Mouse (Mus musculus): ENCODE data around the gene 9030025P20Rik. TPM values are rescaled to one million over a fixed set of nuclear protein-coding genes. Genes with fewer than 3 reads are reported as not detected.
A peak's percentile ranks its signal among the peaks of the same experiment; 100 is the strongest.
"Not testable (repeated sequence)": the region's sequence is repeated elsewhere in the genome, so short reads cannot be mapped to it uniquely, and the experiment has no call there.

The 9030025P20Rik gene
- polyA plus RNA-seq, 1 experiment = 13.8 TPM

GRCm38 (mm10) chr17:14994140-14994539, 15.9 kb downstream of the 9030025P20Rik start:
- not testable (repeated sequence) for H3K4me1 ChIP-seq (ENCODE audit: control insufficient read depth, insufficient read depth, low read length); DNase-seq; H3K4me3 ChIP-seq (replicated peaks; ENCODE audit: extremely low read depth, low read depth, low read length)
- no CpG with 5 or more reads among the region's 5 CpGs for WGBS

- DNase-seq; H3K4me1 ChIP-seq (ENCODE audit: control insufficient read depth, insufficient read depth, low read length); H3K4me3 ChIP-seq (replicated peaks; ENCODE audit: extremely low read depth, low read depth, low read length): not testable (repeated sequence)
- no CpG with 5 or more reads among the region's 4 CpGs for WGBS
Observed at GRCm38 (mm10) chr17:15000047-15000446, 21.8 kb downstream of the 9030025P20Rik start.

GRCm38 (mm10) chr17:15009088-15009487, 30.8 kb downstream of the 9030025P20Rik start:
- H3K4me1 ChIP-seq (ENCODE audit: control insufficient read depth, insufficient read depth, low read length); H3K4me3 ChIP-seq (replicated peaks; ENCODE audit: extremely low read depth, low read depth, low read length); DNase-seq: not testable (repeated sequence)
- WGBS = no CpG with 5 or more reads among the region's 3 CpGs

GRCm38 (mm10) chr17:15009706-15010413, 31.6 kb downstream of the 9030025P20Rik start, which contains the start of gene Gm3435:
Gene Gm3435, plus strand, starts transcription at chr17:15010176.
- WGBS = no CpG with 5 or more reads among the region's 60 CpGs
- not testable (repeated sequence) for H3K4me3 ChIP-seq (replicated peaks; ENCODE audit: extremely low read depth, low read depth, low read length); DNase-seq

GRCm38 (mm10) chr17:15021503-15022220, 43.4 kb downstream of the 9030025P20Rik start:
- H3K4me3 ChIP-seq (replicated peaks; ENCODE audit: extremely low read depth, low read depth, low read length); H3K4me1 ChIP-seq (ENCODE audit: control insufficient read depth, insufficient read depth, low read length): not testable (repeated sequence)
- DNase-seq = peak; percentile 12
- 73% methylated on average over 3 of the region's 3 CpGs for WGBS

More at GRCm38 (mm10) chr17:15009706-15010413, 31.6 kb downstream of the 9030025P20Rik start, which contains the start of gene Gm3435:
- H3K4me1 ChIP-seq (ENCODE audit: control insufficient read depth, insufficient read depth, low read length) = not testable (repeated sequence)

- WGBS = no CpG with 5 or more reads among the region's 97 CpGs
- DNase-seq; H3K4me3 ChIP-seq (replicated peaks; ENCODE audit: extremely low read depth, low read depth, low read length); H3K4me1 ChIP-seq (ENCODE audit: control insufficient read depth, insufficient read depth, low read length): not testable (repeated sequence)
Observed at GRCm38 (mm10) chr17:15023878-15024492, 45.7 kb downstream of the 9030025P20Rik start.

GRCm38 (mm10) chr17:15024502-15025193, 46.4 kb downstream of the 9030025P20Rik start:
- not testable (repeated sequence) for H3K4me1 ChIP-seq (ENCODE audit: control insufficient read depth, insufficient read depth, low read length); H3K4me3 ChIP-seq (replicated peaks; ENCODE audit: extremely low read depth, low read depth, low read length); DNase-seq
- WGBS = no CpG with 5 or more reads among the region's 48 CpGs

GRCm38 (mm10) chr17:15025513-15025912, 47.2 kb downstream of the 9030025P20Rik start:
- WGBS = no CpG with 5 or more reads among the region's 6 CpGs
- H3K4me3 ChIP-seq (replicated peaks; ENCODE audit: extremely low read depth, low read depth, low read length); DNase-seq; H3K4me1 ChIP-seq (ENCODE audit: control insufficient read depth, insufficient read depth, low read length): not testable (repeated sequence)

GRCm38 (mm10) chr17:15031414-15031813, 53.1 kb downstream of the 9030025P20Rik start:
- WGBS = no CpG with 5 or more reads among the region's 4 CpGs

GRCm38 (mm10) chr17:15040455-15040854, 62.2 kb downstream of the 9030025P20Rik start:
- H3K4me3 ChIP-seq (replicated peaks; ENCODE audit: extremely low read depth, low read depth, low read length) = not testable (repeated sequence)

More at GRCm38 (mm10) chr17:15031414-15031813, 53.1 kb downstream of the 9030025P20Rik start:
- DNase-seq; H3K4me3 ChIP-seq (replicated peaks; ENCODE audit: extremely low read depth, low read depth, low read length); H3K4me1 ChIP-seq (ENCODE audit: control insufficient read depth, insufficient read depth, low read length): not testable (repeated sequence)

More at GRCm38 (mm10) chr17:15040455-15040854, 62.2 kb downstream of the 9030025P20Rik start:
- not testable (repeated sequence) for H3K4me1 ChIP-seq (ENCODE audit: control insufficient read depth, insufficient read depth, low read length); DNase-seq
- no CpG with 5 or more reads among the region's 3 CpGs for WGBS

Other genes with a start within 250 kb of the 9030025P20Rik start
- gene Wdr27, start 35.3 kb upstream of the 9030025P20Rik start, polyA plus RNA-seq (2012; rRNA removed) = 8.8 and 9.0 TPM in 2 replicates
- 16.8 and 22.2 TPM in 2 replicates for gene 1600012H06Rik, start 35.3 kb upstream of the 9030025P20Rik start, polyA plus RNA-seq (2012; rRNA removed)
- 12.9 and 23.9 TPM in 2 replicates for gene Phf10, start 17.2 kb upstream of the 9030025P20Rik start, polyA plus RNA-seq (2012; rRNA removed)
- gene Gm3417, start 322 bp downstream of the 9030025P20Rik start, polyA plus RNA-seq (2012; rRNA removed) = 0.73 and 1.2 TPM in 2 replicates
- gene Gm3435, start 31.7 kb downstream of the 9030025P20Rik start, polyA plus RNA-seq (2012; rRNA removed) = 0.53 and 3.1 TPM in 2 replicates
- gene Ermard, start 62.7 kb downstream of the 9030025P20Rik start, polyA plus RNA-seq (2012; rRNA removed) = 31.6 and 50.8 TPM in 2 replicates
- 0.19 TPM in 1 of 2 replicates, not detected in the other for gene Tcte3, start 63.0 kb downstream of the 9030025P20Rik start, polyA plus RNA-seq (2012; rRNA removed)
- gene Gm3448, start 63.1 kb downstream of the 9030025P20Rik start, polyA plus RNA-seq (2012; rRNA removed) = 0.51 and 0.90 TPM in 2 replicates